Mouse (Mus musculus): ENCODE results near the gene Atrnl1.
"Not testable (repeated sequence)": the region's sequence is repeated elsewhere in the genome, so short reads cannot be mapped to it uniquely, and the experiment has no call there.

Atrnl1 gene

DNA sequence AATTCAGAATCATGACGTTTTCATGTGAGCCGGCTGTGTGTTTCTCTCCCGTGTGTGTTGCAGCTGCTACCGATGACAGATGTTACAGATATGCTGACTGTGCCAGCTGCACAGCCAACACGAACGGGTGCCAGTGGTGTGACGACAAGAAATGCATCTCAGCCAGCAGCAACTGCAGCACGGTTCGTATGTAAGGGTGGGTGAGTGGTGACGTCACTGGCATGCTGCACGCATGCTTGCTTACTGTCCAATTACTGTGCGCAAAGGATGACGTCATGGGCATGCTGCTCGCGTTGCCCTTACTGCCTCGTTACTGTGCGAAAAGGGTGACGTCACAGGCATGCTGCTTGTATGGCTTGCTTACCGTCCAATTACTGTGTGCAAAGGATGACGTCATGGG lies 75.8 kb downstream of the Atrnl1 start:
- DNase-seq (ENCODE audit: inconsistent age in 2 of 2, low spot score in 1 of 2), result no peak

GRCm38 (mm10) chr19:57692566-57692965 lies 81.7 kb downstream of the Atrnl1 start:
- DNase-seq (ENCODE audit: inconsistent age in 2 of 2, low spot score in 1 of 2), result no peak

DNA sequence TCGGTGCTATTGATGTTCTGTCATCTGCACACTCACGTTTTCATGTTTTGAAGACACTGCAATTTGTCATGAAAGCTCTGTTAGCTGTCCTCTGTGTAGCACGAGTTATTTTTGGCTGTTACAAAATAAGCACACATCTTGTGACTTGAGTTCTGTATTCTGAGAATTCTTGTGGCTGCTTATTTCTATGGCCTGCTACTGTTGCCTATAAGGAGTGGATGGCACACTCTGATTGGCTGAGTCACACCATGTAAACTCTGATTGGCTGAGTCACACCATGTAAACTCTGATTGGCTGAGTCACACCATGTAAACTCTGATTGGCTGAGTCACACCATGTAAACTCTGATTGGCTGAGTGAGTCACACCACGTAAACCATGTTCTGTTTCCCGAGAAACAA lies 85.9 kb downstream of the Atrnl1 start:
- DNase-seq (ENCODE audit: inconsistent age in 2 of 2, low spot score in 1 of 2), result not testable (repeated sequence)

- peak; percentile 17 to 61 for DNase-seq (ENCODE audit: inconsistent age in 2 of 2, low spot score in 1 of 2)
Measured at GRCm38 (mm10) chr19:57713138-57713537, 102.3 kb downstream of the Atrnl1 start.

DNA sequence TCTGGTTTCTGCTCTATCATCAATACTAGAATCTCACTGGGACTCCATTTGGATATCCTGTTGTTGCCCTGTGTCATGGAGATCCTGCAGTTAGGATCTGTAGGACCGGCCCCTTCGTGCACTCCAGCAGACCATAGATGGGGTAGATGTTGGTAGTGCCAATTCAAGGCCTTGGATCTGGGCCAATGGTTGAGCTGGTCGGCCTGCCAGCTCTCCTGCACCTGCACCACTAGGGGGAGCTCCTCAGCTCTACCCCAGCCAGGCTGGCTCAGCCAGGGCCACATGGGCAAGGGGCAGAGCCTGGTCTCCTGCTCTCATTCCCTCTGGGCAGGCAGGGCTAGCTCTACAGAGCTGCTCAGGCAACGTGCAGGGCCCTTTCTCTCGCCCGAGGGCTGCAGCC lies 114.1 kb downstream of the Atrnl1 start:
- DNase-seq (ENCODE audit: inconsistent age in 2 of 2, low spot score in 1 of 2), result peak; percentile 49 to 89

GRCm38 (mm10) chr19:57725326-57725725 lies 114.5 kb downstream of the Atrnl1 start:
- no peak for DNase-seq (ENCODE audit: inconsistent age in 2 of 2, low spot score in 1 of 2)

GRCm38 (mm10) chr19:57727009-57727408 lies 116.2 kb downstream of the Atrnl1 start:
- DNase-seq (ENCODE audit: inconsistent age in 2 of 2, low spot score in 1 of 2), result no peak

GRCm38 (mm10) chr19:57737475-57737874 lies 126.6 kb downstream of the Atrnl1 start:
- peak in 1 of 2 experiments; percentile 42 for DNase-seq (ENCODE audit: inconsistent age in 2 of 2, low spot score in 1 of 2)

DNA sequence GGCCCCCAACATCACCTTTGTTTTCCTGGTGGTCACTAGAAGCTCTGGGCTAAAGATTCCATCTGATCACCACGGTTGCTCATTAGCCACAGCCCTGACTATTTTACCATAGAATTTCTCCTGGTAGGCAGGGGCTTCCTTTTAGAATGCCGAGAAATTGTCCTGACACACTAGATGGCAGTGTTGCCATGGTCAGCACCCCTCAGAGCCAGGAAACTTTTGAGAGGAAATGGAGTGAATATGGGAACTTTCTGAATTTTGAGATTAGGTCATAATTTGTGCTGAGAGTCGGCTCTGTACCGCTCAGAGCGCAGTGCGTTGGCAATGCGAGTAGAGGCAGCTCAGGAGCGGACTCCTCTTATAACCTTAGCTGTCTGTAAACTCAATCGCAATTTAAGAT lies 134.7 kb downstream of the Atrnl1 start:
- peak in 1 of 2 experiments; percentile 54 for DNase-seq (ENCODE audit: inconsistent age in 2 of 2, low spot score in 1 of 2)

DNA sequence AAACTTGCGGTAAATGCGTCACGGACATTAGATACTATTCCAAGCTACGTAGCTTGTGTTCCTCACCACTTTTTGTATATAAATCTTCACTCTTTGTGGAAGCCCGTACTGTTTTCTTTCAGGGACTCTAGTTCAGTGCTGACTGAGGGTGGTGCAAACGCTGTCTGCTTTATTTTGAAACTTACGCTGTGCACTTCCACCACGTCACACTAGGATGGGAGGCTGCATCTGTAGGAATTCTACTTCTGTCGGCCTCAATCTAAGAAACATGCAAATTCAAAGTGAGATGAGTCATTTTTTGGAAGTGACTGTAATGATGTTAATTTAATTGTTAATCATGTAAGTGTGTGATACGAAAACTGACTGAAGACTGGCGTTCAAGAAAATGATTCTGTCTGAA lies 135.7 kb downstream of the Atrnl1 start:
- DNase-seq (ENCODE audit: inconsistent age in 2 of 2, low spot score in 1 of 2), result no peak

- DNase-seq (ENCODE audit: inconsistent age in 2 of 2, low spot score in 1 of 2), result peak in 1 of 2 experiments; percentile 13
Measured at GRCm38 (mm10) chr19:57752189-57752588, 141.4 kb downstream of the Atrnl1 start.

GRCm38 (mm10) chr19:57762526-57762925 lies 151.7 kb downstream of the Atrnl1 start:
- peak in 1 of 2 experiments; percentile 27 for DNase-seq (ENCODE audit: inconsistent age in 2 of 2, low spot score in 1 of 2)

DNA sequence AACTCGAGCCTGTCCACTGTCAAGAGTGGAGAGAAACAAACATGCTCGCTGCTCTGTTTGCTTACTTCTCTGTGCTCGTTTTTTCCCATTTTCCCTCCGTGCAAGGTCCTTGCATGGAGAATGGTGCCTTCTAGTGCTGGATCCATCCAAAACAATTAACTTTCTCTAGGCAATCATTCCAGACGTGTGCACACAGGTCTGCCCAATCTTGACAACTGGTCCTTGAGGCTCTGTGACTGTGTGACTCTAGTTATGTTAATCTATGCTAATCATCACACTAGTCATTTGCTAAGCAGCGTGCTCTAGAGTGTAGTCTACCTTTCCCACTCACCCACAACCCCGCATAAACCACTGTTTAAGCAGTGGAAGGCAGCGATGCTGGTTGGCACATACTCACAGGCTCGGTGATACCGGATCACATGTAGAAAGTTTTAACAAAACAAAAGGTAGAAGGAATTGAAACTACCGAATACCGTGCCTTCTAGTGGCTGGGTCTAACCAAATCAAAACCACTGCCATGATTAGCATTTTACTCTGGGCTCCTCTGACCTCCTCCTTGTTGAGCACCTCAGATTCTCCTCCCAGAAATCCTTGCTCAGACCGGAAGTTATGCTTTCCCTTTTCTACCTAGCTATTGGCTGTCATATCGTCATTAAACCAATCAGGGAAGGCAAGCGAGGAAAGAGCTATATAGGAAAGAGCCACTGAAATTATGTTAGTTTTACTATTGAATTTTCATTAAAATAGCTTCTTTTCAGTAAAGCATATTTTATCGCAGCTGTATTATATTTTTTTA lies 153.9 kb downstream of the Atrnl1 start:
- no peak for DNase-seq (ENCODE audit: inconsistent age in 2 of 2, low spot score in 1 of 2)

GRCm38 (mm10) chr19:57767051-57767450 lies 156.2 kb downstream of the Atrnl1 start:
- no peak for DNase-seq (ENCODE audit: inconsistent age in 2 of 2, low spot score in 1 of 2)

GRCm38 (mm10) chr19:57768661-57769060 lies 157.8 kb downstream of the Atrnl1 start:
- DNase-seq (ENCODE audit: inconsistent age in 2 of 2, low spot score in 1 of 2), result no peak

GRCm38 (mm10) chr19:57782366-57783089 lies 171.7 kb downstream of the Atrnl1 start:
- DNase-seq (ENCODE audit: inconsistent age in 2 of 2, low spot score in 1 of 2), result no peak

DNA sequence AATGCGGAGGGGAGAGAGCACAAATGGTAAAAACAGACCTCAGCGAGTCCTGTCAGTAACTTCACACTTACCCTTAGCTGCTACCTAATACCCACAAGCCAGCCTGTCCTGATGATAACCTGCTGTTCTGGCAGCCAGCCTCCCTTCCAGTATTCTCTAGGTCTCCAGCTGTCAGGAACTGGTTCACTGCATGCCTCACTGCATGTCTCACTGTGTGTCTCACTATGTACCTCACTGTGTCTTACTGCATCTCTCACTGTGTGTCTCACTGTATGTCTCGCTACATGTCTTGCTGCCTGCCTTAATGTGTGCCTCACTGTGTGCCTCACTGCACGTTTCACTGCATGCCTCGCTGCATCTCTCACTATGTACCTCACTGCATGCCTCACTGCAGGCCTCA lies 175.9 kb downstream of the Atrnl1 start:
- no peak for DNase-seq (ENCODE audit: inconsistent age in 2 of 2, low spot score in 1 of 2)

DNA sequence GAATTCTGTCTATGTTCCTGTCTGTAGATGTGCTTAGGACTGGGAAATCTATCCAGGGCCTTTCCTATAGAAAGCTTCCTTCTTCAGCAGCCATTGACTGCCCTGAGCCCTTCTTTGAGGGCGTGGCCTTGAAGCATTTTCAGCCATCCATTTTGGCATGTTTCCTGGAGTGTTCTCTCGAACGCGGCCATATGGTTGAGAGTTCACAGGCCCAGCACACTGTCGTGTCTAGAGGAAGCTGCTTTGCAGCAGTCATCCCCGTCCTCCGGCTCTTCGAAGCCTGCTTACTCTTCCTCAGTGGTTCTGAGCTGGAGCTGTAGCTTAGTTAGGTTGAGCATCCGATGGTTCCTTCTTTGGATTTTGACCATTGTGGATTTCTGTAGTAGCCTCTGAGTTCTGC lies 191.4 kb downstream of the Atrnl1 start:
- DNase-seq (ENCODE audit: inconsistent age in 2 of 2, low spot score in 1 of 2), result no peak

GRCm38 (mm10) chr19:57802771-57803482 lies 192.1 kb downstream of the Atrnl1 start:
- DNase-seq (ENCODE audit: inconsistent age in 2 of 2, low spot score in 1 of 2), result peak in 1 of 2 experiments; percentile 19

DNA sequence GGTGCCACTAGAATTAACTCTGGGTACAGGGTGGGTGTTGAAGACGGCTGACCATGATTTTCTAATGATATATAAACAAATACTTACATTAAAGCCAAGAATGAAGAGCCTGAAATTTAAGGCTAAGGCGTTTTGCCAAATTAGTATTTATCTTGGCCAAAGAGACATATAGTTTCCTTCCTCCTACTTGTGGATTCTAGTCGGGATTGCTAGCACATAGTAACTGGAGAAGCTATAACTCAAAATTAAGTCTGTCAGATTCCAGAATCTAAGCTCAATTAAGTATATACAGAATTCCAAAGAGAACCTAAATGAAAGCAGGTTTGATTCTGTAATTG lies 192.6 kb downstream of the Atrnl1 start:
- DNase-seq (ENCODE audit: inconsistent age in 2 of 2, low spot score in 1 of 2), result no peak

DNA sequence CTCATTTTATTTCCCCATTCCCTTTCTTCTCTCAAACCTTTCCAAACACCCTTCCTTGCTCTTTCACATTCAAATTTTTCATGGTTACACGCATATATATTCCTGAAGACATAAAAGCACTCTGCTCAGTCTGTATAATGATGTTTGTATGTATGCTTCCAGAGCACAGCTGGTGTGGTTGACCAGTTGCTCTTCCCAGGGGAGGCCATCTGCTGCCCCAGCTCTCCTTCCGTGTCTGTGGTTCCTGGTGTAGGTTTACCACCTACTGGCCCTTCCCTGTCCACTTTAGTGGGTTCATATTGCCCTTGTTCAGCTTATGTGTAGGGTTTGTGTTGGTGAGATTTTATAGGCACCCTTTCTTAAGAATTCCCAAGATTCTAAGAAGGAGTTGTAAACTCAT lies 197.5 kb downstream of the Atrnl1 start:
- no peak for DNase-seq (ENCODE audit: inconsistent age in 2 of 2, low spot score in 1 of 2)

GRCm38 (mm10) chr19:57814291-57814690 lies 203.5 kb downstream of the Atrnl1 start:
- peak; percentile 16 to 70 for DNase-seq (ENCODE audit: inconsistent age in 2 of 2, low spot score in 1 of 2)

Measured in adrenal gland, adult (tissue).